Mouse (Mus musculus) lung, embryonic 16.5 days (tissue): Measurements from ENCODE around the gene F10. TPM values are rescaled to one million over a fixed set of nuclear protein-coding genes. Genes with fewer than 3 reads are reported as not detected.
A peak's percentile ranks its signal among the peaks of the same experiment; 100 is the strongest.

ENCODE experiments used
- ATAC-seq: fragments of 200-750 bp; cut with Nextera tagmentation; 2 replicates; pipeline ENCODE4 v1.8.0; 2017; ENCODE audit warnings: low read depth, mild to moderate bottlenecking, moderate library complexity
- H3K27ac ChIP-seq: fragments of 300-500 bp; sonication (generic); 2 replicates; pipeline ENCODE4 v1.5.1; 2014; ENCODE audit warnings: mild to moderate bottlenecking, control low read depth, low read length
- H3K27me3 ChIP-seq: fragments of 300-500 bp; sonication (generic); 2 replicates; pipeline ENCODE4 v1.6.1; 2014; ENCODE audit warnings: low read depth, low read length, mixed read lengths; ENCODE audit not compliant: control insufficient read depth, insufficient read depth
- H3K36me3 ChIP-seq: fragments of 300-500 bp; sonication (generic); 2 replicates; pipeline ENCODE4 v1.6.1; 2014; ENCODE audit warnings: low read length; ENCODE audit not compliant: control insufficient read depth, insufficient read depth
- H3K4me1 ChIP-seq: fragments of 300-500 bp; sonication (generic); replicated peaks from 2 replicates; pipeline ENCODE4 v1.6.1; 2014; ENCODE audit warnings: low read length, mixed read lengths; ENCODE audit not compliant: control insufficient read depth, insufficient read depth
- H3K4me2 ChIP-seq: fragments of 300-500 bp; sonication (generic); 2 replicates; pipeline ENCODE4 v1.6.1; 2014; ENCODE audit warnings: low read depth, low read length, control low read depth
- H3K4me3 ChIP-seq: fragments of 300-500 bp; sonication (generic); 2 replicates; pipeline ENCODE4 v1.5.1; 2014; ENCODE audit warnings: mild to moderate bottlenecking, low read length, control low read depth
- H3K9ac ChIP-seq: fragments of 300-500 bp; sonication (generic); 2 replicates; pipeline ENCODE4 v1.6.1; 2014; ENCODE audit warnings: low read length, control low read depth
- H3K9me3 ChIP-seq: fragments of 300-500 bp; sonication (generic); 2 replicates; pipeline ENCODE4 v1.6.1; 2016; ENCODE audit warnings: low read length; ENCODE audit not compliant: control insufficient read depth
- WGBS: fragments of 180-500 bp; shearing (Covaris S2); extraction: QIAGEN DNeasy Blood & Tissue Kit; methylation state at CpG from one replicate; pipeline ENCODE4 v1.1.7; 2014; 5-methylcytosine and 5-hydroxymethylcytosine counted together
- polyA plus RNA-seq: library from polyadenylated mRNA; unstranded; fragments of >200 nt; fragmentation: Nextera tagmentation; extraction: Ambion mirVana; gene quantifications from 2 replicates; pipeline ENCODE4 v1.2.1, GENCODE M21; 2015

Gene F10
- 1.6 and 4.6 TPM in 2 replicates for polyA plus RNA-seq

DNA sequence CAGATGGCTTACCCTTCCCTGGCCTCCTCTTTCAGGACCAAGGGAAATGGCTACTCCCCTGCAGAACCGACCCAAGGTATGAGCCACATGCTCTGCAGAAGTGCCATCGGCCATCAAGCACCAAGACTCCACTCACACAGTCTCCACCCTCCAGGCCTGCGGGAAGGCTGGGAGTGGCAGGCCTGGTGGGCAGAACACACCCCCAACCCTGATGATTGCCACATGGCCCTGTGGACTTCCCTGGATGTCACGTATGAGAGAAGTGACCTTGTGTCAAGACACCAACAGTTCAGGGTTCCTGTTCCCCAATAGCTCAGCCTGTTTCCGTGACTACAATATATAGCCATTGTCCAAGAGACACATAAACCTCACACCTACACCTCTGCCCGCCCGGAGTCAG lies at the start of gene F10:
TSS of gene F10 (plus strand) at position 294 of the 400 bp plus-strand sequence.
- 66% methylated on average over 7 of the region's 7 CpGs for WGBS
- H3K27ac ChIP-seq = no peak within 1 kb of the TSS
- H3K4me2 ChIP-seq = no peak within 1 kb of the TSS
- no peaks in the 10 kb centered on the region for H3K36me3 ChIP-seq
- no peaks in the 10 kb centered on the region for H3K9me3 ChIP-seq
- H3K4me1 ChIP-seq = no peaks in the 10 kb centered on the region
- H3K9ac ChIP-seq = no peak within 1 kb of the TSS
- H3K4me3 ChIP-seq = no peak within 1 kb of the TSS
- no peaks in the 10 kb centered on the region for H3K27me3 ChIP-seq
- ATAC-seq = no peak

GRCm38 (mm10) chr8:12987571-12987970 lies 49.5 kb upstream of the F10 start:
- Histone ChIP-seq H3K36me3 (no peaks in the 10 kb centered on the region), H3K4me3 (no peak overlapping the region), H3K4me2 (no peak overlapping the region), H3K9ac (no peak overlapping the region), H3K4me1 (no peaks in the 10 kb centered on the region), H3K27me3 (no peaks in the 10 kb centered on the region), H3K27ac (no peak overlapping the region), H3K9me3 (no peaks in the 10 kb centered on the region)
- 85% methylated on average over 8 of the region's 8 CpGs for WGBS
- ATAC-seq = no peak

GRCm38 (mm10) chr8:12988722-12989430 lies 48.2 kb upstream of the F10 start:
- 79% methylated on average over 13 of the region's 13 CpGs for WGBS
- H3K4me1 ChIP-seq = no peaks in the 10 kb centered on the region
- no peak overlapping the region for H3K4me3 ChIP-seq
- H3K4me2 ChIP-seq = no peak overlapping the region
- H3K9me3 ChIP-seq = no peaks in the 10 kb centered on the region
- no peaks in the 10 kb centered on the region for H3K27me3 ChIP-seq
- H3K36me3 ChIP-seq = no peaks in the 10 kb centered on the region
- no peak for ATAC-seq
- no peak overlapping the region for H3K9ac ChIP-seq
- H3K27ac ChIP-seq = no peak overlapping the region

- Histone ChIP-seq H3K27ac (no peak overlapping the region), H3K4me1 (no peaks in the 10 kb centered on the region), H3K36me3 (no peaks in the 10 kb centered on the region), H3K4me2 (no peak overlapping the region), H3K9me3 (no peaks in the 10 kb centered on the region), H3K4me3 (no peak overlapping the region), H3K27me3 (no peaks in the 10 kb centered on the region), H3K9ac (no peak overlapping the region)
- WGBS = 69% methylated on average over 10 of the region's 10 CpGs
- no peak for ATAC-seq
These were observed 45.7 kb upstream of the F10 start for GRCm38 (mm10) chr8:12991411-12991810.

- no peak overlapping the region for H3K9ac ChIP-seq
- ATAC-seq = no peak
- no peak overlapping the region for H3K27ac ChIP-seq
- H3K4me1 ChIP-seq = 0 out of 2 replicates have a peak, but pooled peaks cover 3% of the 10 kb centered on the region
- H3K4me3 ChIP-seq = no peak overlapping the region
- H3K27me3 ChIP-seq = no peaks in the 10 kb centered on the region
- no peaks in the 10 kb centered on the region for H3K36me3 ChIP-seq
- H3K9me3 ChIP-seq = no peaks in the 10 kb centered on the region
- no peak overlapping the region for H3K4me2 ChIP-seq
- WGBS = 70% methylated on average over 5 of the region's 5 CpGs
These were observed 42.6 kb upstream of the F10 start for GRCm38 (mm10) chr8:12994468-12994867.

GRCm38 (mm10) chr8:12995481-12995880 lies 41.6 kb upstream of the F10 start:
- no peak for ATAC-seq
- Histone ChIP-seq H3K4me1 (0 out of 2 replicates have a peak, but pooled peaks cover 3% of the 10 kb centered on the region), H3K4me3 (no peak overlapping the region), H3K27ac (no peak overlapping the region), H3K27me3 (no peaks in the 10 kb centered on the region), H3K9ac (no peak overlapping the region), H3K9me3 (no peaks in the 10 kb centered on the region), H3K36me3 (no peaks in the 10 kb centered on the region), H3K4me2 (no peak overlapping the region)
- WGBS = 42% methylated on average over 5 of the region's 5 CpGs

DNA sequence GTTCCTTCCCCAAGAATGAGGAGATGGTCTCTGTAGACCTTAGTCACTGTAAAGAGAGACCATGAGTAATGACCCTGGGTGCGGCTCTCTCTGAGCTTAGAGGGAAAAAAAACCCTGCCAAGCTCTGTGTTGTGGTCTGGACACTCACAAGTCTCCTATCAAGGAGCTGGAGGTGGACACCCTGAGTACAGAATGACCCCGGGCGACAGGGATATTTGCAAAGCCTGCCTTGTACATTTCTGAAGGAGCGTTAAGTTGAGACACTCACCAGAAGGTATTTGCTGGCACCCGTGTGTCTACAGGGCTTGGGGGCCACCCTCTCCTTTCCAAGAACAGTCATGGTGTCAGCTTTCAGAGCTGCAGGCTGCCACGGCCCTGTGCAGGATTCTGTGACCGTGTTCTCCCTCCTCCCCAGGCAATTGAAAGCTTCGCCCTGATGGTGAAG lies 40.3 kb upstream of the F10 start:
- Histone ChIP-seq H3K27ac (peak overlapping the region; percentile 31), H3K36me3 (no peaks in the 10 kb centered on the region; the same call in 1 of the 2 replicates), H3K27me3 (no peaks in the 10 kb centered on the region), H3K9ac (no peak overlapping the region), H3K4me1 (0 out of 2 replicates have a peak, but pooled peaks cover 3% of the 10 kb centered on the region), H3K4me3 (no peak overlapping the region), H3K4me2 (no peak overlapping the region), H3K9me3 (no peaks in the 10 kb centered on the region)
- WGBS = 25% methylated on average over 8 of the region's 8 CpGs
- peak; percentile 74 for ATAC-seq

- H3K27me3 ChIP-seq = no peaks in the 10 kb centered on the region
- H3K9me3 ChIP-seq = no peaks in the 10 kb centered on the region
- H3K4me2 ChIP-seq = no peak overlapping the region
- ATAC-seq = no peak
- WGBS = 64% methylated on average over 8 of the region's 8 CpGs
- H3K4me1 ChIP-seq = 0 out of 2 replicates have a peak, but pooled peaks cover 3% of the 10 kb centered on the region
- no peak overlapping the region for H3K9ac ChIP-seq
- no peak overlapping the region for H3K27ac ChIP-seq
- no peak overlapping the region for H3K4me3 ChIP-seq
- H3K36me3 ChIP-seq = no peaks in the 10 kb centered on the region; the same call in 1 of the 2 replicates
These were observed 38.8 kb upstream of the F10 start for GRCm38 (mm10) chr8:12998331-12998730.

- Histone ChIP-seq H3K4me1 (0 out of 2 replicates have a peak, but pooled peaks cover 3% of the 10 kb centered on the region), H3K9me3 (no peaks in the 10 kb centered on the region), H3K27ac (no peak overlapping the region), H3K27me3 (no peaks in the 10 kb centered on the region), H3K9ac (no peak overlapping the region), H3K36me3 (no peaks in the 10 kb centered on the region; the same call in 1 of the 2 replicates), H3K4me3 (no peak overlapping the region), H3K4me2 (no peak overlapping the region)
- ATAC-seq = no peak
- 62% methylated on average over 9 of the region's 9 CpGs for WGBS
These were observed 37.3 kb upstream of the F10 start for GRCm38 (mm10) chr8:12999793-13000192.
